Mouse (Mus musculus): ENCODE results near the gene Gramd1a.
A peak's percentile ranks its signal among the peaks of the same experiment; 100 is the strongest.

Gene Gramd1a

GRCm38 (mm10) chr7:31150566-31151300, 5.0 kb downstream of the Gramd1a start:
- peak; percentile 79 for DNase-seq (ENCODE audit: low spot score)

DNA sequence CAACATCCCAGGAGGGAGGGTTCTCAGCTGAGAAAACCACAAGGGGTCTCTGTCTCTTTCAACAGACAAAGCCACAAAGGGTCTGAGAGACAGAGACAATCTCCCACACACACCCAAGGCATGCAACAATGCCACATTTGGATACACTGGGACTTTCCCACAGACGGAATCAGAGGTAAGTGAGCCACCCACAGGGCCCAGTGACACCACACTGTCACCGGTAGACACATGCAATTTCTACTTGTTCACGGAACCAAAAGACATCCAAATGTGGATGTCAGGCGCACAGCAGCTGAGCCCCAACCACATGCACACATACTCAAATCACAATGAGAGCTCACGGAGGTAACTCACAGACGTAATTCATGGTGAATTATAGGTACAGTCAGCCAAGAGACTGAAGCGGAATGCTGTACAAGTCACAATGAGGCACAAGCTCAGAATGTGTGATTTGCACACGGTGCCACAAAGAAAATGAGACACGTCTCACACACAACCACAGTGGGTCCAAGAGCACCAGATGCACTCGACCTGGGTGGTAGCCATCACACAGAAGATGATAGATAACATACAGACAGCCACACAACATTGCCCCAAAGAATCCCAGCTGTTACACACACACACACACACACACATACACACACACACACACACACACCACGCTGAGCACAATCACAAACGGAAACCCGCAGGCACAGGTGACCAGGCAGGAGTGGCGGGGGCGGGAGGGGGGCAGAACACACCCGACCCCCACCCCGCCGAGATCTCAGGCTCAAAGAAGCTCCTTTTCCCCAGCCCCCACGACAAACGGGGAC, 5.7 kb downstream of the Gramd1a start:
- peak; percentile 56 for DNase-seq (ENCODE audit: low spot score)

GRCm38 (mm10) chr7:31149271-31149670, 6.4 kb downstream of the Gramd1a start:
- DNase-seq (ENCODE audit: low spot score), result no peak

- peak; percentile 79 for DNase-seq (ENCODE audit: low spot score)
Measured at GRCm38 (mm10) chr7:31148756-31149155, 6.9 kb downstream of the Gramd1a start.

DNA sequence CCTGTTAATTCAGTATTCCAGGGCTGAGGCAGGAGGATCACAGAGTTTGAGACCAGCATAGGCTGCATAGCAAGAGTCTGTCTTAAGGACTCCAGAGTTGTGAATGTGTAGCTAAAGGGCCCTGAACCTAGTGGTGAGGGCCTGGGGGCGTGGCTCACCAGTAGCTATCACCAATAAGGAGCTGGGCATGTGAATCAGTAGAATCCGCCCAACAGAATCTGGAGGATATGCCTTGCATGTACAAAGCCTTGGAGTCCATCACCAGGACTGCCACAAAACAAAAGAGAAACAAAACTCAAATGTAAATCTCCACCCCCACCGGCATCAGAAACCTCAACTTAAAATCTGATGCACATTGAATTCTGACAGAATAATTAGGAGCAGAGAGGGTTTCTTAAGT, 7.6 kb downstream of the Gramd1a start:
- DNase-seq (ENCODE audit: low spot score), result no peak

GRCm38 (mm10) chr7:31145596-31146160, 10.0 kb downstream of the Gramd1a start:
- DNase-seq (ENCODE audit: low spot score), result no peak

DNA sequence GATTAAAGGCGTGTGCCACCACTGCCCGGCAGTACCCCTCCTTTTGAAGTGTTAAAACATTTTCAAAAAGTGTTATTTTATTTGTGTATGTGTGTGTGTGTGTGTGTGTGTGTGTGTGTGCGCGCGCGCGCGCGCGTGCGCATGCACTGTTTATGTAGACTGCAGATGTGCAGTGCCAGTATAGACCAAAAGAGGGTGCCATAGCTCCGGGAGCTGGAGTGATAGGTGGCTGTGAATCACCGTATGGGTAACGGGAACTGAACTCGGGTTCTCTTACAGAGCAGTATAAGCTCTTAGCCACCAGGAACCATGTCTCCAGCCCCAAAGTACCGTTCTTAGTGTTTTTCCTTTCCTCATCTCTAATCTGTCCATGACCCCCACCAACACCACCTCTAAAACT, 10.8 kb downstream of the Gramd1a start:
- DNase-seq (ENCODE audit: low spot score), result no peak

GRCm38 (mm10) chr7:31140941-31141340, 14.8 kb downstream of the Gramd1a start:
- DNase-seq (ENCODE audit: low spot score), result no peak

- no peak for DNase-seq (ENCODE audit: low spot score)
Measured at GRCm38 (mm10) chr7:31140302-31140701, 15.4 kb downstream of the Gramd1a start.

DNA sequence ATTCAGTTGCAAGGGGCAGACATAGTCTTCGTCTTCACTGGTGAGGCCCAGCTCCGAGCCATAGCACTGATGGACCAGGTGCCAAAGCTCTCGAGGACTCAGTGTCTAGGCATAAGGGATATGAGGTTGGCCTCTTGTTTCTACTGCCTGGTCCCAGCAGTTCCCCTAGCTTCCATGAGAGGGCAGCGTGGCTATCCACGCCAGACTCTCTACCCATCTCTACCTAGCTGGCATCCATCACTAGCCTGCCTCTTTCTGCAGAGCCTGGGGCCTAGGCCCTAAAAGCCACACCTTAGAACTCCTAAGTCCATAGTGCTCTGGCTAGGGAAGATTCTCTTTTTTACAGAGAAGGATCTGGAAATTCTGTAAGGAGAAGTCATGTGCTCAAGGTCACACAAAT, 15.9 kb downstream of the Gramd1a start:
- peak; percentile 72 for DNase-seq (ENCODE audit: low spot score)

DNA sequence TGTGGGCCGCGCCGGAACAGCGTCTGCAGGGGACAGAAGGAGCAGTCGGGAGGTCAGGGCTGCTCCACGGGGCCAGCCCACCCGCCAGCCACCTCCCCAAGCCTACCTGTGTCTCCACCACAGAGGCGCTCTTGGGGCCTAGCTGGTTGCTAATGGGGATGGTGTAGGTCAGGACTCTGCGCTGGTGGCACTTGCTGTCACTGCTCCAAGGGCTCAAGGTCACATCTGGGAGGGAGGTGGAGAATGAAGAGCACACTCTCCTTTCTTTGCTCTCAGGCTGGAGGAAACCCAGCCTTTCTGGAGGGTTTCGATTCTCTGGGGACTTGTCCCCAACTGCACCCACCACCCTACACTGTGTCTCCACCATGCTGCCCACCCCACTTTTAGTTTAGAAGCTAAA, 20.0 kb downstream of the Gramd1a start:
- no peak for DNase-seq (ENCODE audit: low spot score)

GRCm38 (mm10) chr7:31131866-31132265, 23.8 kb downstream of the Gramd1a start:
- DNase-seq (ENCODE audit: low spot score), result no peak

DNA sequence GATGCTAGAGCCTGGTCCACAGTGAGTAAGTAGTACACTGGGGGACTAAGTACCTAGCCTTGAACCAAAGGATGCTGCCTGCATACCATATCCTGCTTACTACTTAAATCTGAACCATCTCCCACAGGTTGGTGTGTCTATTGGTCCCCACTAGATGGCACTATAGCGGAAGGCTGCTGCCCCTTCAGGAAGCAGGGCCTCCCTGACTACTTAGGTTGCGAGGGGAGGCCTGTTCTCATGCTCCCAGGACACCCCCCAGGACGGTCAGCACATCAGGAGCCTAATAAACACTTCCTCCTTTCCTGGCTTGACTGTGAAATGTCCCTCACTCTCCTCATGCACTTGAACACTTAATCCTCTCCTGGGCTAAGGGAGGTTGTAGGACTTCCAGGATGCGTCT, 24.9 kb downstream of the Gramd1a start:
- DNase-seq (ENCODE audit: low spot score), result peak; percentile 80

DNA sequence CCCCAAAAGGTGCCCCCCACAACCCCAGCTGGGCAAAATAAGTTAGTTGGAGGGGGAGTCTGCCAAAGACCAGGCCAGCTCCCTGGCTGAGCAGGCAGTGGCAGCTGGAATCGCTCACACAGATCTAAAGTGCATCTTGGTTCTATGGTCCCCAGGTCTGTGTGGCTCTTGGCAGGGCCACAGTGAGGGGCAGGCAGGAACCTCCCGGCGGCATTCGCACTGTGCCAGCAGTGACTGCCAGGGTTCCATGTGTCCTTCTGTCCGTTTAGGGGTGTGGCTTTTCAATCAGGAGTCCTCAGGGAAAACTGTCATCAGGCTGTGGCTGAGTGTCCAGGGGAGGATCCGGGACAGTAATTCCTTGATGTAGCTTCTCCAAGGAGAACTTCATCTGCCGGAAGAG, 25.5 kb downstream of the Gramd1a start:
- no peak for DNase-seq (ENCODE audit: low spot score)

DNA sequence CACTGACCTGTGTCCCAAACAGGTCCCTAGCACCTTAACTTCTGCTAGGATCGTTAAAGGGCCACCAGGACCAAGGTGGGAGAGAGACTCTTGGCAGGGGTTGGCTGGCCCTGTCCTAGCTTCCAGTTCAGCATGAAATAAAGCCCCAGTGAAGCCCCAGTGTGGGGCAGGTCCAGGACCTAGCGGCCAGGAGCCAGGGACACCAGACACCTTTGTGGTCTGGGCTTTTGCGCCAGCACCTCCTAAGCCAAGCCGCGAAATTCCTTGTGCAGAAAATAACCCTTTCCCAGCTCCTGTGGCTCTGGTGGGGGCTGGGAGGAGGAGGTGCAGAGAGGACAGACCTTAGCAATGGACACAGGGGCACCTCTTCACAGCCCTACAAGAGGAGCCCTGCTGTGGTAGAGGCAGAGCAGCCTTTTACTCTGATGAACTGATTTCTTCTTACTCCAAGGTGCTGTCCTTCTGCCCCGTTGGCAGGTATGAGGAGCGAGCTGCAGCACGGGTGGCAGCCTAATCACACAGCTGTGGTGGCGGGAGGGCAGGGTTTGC, 27.5 kb downstream of the Gramd1a start:
- no peak for DNase-seq (ENCODE audit: low spot score)

GRCm38 (mm10) chr7:31126851-31127724, 28.6 kb downstream of the Gramd1a start, which contains the start of gene Scn1b:
Gene Scn1b (minus strand): TSS chr7:31127003.
- DNase-seq (ENCODE audit: low spot score), result peak; percentile 39

- DNase-seq (ENCODE audit: low spot score), result no peak
Measured at GRCm38 (mm10) chr7:31126211-31126751, 29.4 kb downstream of the Gramd1a start.

GRCm38 (mm10) chr7:31125116-31125515, 30.6 kb downstream of the Gramd1a start:
- no peak for DNase-seq (ENCODE audit: low spot score)

DNA sequence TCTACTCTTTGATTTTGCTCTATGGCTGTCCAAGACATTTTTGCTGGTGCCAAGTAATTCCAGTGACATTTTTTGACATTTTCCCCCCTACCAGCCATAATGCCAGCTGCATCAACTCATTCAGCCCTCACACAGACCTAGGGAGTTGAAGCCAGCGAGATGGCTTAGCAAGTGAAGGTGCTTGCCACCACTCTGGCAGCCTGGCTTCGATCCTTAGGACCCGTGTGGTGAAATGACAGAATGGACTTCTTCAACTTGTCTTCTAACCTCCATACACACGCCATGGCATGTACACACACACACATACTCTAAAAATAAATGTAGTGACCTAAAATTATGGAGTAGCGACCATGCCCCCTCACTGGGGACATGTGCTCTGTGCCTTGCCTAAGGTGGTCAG, 31.3 kb downstream of the Gramd1a start:
- no peak for DNase-seq (ENCODE audit: low spot score)

DNA sequence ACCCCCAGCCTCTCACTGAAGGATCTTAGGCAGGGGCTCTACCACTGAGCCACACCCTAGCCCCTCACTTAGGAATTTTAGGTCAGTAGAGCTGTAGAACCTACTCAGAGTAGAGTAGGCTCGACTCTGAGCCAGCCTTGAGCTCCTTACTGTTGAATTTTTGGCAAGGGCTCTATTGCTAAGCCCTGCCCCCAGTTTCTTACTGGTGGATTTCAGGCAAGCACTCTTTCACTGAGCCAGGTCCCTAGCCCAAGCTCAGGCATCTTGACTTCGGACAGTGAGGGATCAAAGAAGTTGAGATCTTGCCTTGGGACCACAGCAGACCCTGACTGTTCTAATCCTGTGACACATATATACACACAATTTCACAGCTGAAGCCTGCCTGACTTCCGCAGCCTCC, 32.0 kb downstream of the Gramd1a start:
- no peak for DNase-seq (ENCODE audit: low spot score)

All from retina, embryonic 14.5 days (tissue).